Mouse (Mus musculus) hindbrain, postnatal 0 days (tissue): ENCODE measurements around the gene Krt71. TPM values are rescaled to one million over a fixed set of nuclear protein-coding genes. Genes with fewer than 3 reads are reported as not detected.
"Not testable (repeated sequence)": the region's sequence is repeated elsewhere in the genome, so short reads cannot be mapped to it uniquely, and the experiment has no call there.

Experiments
- ATAC-seq: fragments of 200-750 bp; cut with Nextera tagmentation; 2 replicates; pipeline ENCODE4 v1.8.0; 2017; ENCODE audit warnings: mild to moderate bottlenecking, moderate TSS enrichment, moderate library complexity
- DNase-seq: peaks from one replicate; pipeline ENCODE4 v3.0.0-alpha.2; 2015; ENCODE audit warnings: low spot score
- H3K27ac ChIP-seq: fragments of 300-500 bp; sonication (generic); 2 replicates; pipeline ENCODE4 v1.5.1; 2014; ENCODE audit warnings: mild to moderate bottlenecking
- H3K27me3 ChIP-seq: fragments of 300-500 bp; sonication (generic); 2 replicates; pipeline ENCODE4 v1.6.1; 2014; ENCODE audit warnings: low read length, mixed read lengths; ENCODE audit not compliant: insufficient read depth
- H3K36me3 ChIP-seq: fragments of 300-500 bp; sonication (generic); 2 replicates; pipeline ENCODE4 v1.6.1; 2014; ENCODE audit warnings: low read length, mixed read lengths; ENCODE audit not compliant: insufficient read depth
- H3K4me1 ChIP-seq: fragments of 300-500 bp; sonication (generic); 2 replicates; pipeline ENCODE4 v1.6.1; 2014; ENCODE audit warnings: antibody characterized with exemption, low read length, mixed read lengths; ENCODE audit not compliant: insufficient read depth
- H3K4me2 ChIP-seq: fragments of 300-500 bp; sonication (generic); 2 replicates; pipeline ENCODE4 v1.6.1; 2014; ENCODE audit warnings: low read depth, mild to moderate bottlenecking, low read length, moderate library complexity, mixed read lengths
- H3K4me3 ChIP-seq: fragments of 300-500 bp; sonication (generic); 2 replicates; pipeline ENCODE4 v1.5.1; 2014; ENCODE audit warnings: low read length
- H3K9ac ChIP-seq: fragments of 300-500 bp; sonication (generic); replicated peaks from 2 replicates; pipeline ENCODE4 v1.6.1; 2014; ENCODE audit warnings: mild to moderate bottlenecking, low read length, moderate library complexity, mixed read lengths
- H3K9me3 ChIP-seq: fragments of 300-500 bp; sonication (generic); 2 replicates; pipeline ENCODE4 v1.6.1; 2016; ENCODE audit warnings: low read length, mixed read lengths
- CTCF ChIP-seq: IDR thresholded peaks from 2 replicates; pipeline ENCODE4 v1.5.1; 2016; ENCODE audit warnings: antibody characterized with exemption, control low read depth, low read depth
- WGBS: fragments of 180-500 bp; shearing (Covaris S2); extraction: QIAGEN DNeasy Blood & Tissue Kit; methylation state at CpG from one replicate; pipeline ENCODE4 v1.1.7; 2014; 5-methylcytosine and 5-hydroxymethylcytosine counted together
- microRNA-seq, 2 experiments: library from miRNA; unstranded; fragments of <30 nt; microRNA quantifications; one replicate each; pipeline ENCODE4; 2016
- polyA plus RNA-seq: library from polyadenylated mRNA; unstranded; fragments of >200 nt; fragmentation: Nextera tagmentation; extraction: Ambion mirVana; gene quantifications from 2 replicates; pipeline ENCODE4 v1.2.1, GENCODE M21; 2015
- total RNA-seq: library from RNA; depleted of rRNA; stranded (reverse); fragments of >200 nt; gene quantifications from 2 replicates; pipeline ENCODE4 v1.2.3, GENCODE M21; 2014; rRNA removed

Gene Krt71
- total and polyA plus RNA-seq, 2 experiments from 2014 or later: 1.2 to 2.2 TPM

DNA sequence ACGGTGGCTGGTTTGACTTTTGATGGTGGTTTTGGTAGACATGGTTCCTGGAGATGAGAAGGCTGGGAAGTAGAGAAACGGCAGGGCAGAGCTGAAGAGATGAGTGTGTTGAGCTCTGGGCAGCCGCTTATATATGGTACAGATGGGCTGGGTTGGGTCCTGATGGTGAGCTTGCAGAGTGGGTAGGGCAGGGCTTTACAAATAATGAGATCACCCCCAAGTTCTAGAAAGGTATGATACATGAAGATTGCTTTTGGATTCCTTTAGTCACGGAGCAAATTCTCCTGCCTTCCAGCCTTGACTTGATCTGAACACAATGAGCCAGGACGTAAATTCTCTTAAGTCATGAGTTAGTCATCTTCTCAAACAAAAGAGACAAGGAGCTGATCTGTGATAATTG is 48.7 kb downstream of the Krt71 start, which contains the start of gene Krt6a:
Gene Krt6a (minus strand): TSS at position 101 of the 400 bp plus-strand sequence.
- no peak for TF ChIP-seq CTCF
- Histone ChIP-seq H3K27ac (no peak within 1 kb of the TSS), H3K4me1 (no peaks in the 10 kb centered on the region), H3K27me3 (no peaks in the 10 kb centered on the region), H3K9ac (no peak within 1 kb of the TSS), H3K36me3 (no peaks in the 10 kb centered on the region), H3K4me2 (no peak within 1 kb of the TSS), H3K9me3 (no peaks in the 10 kb centered on the region), H3K4me3 (no peak within 1 kb of the TSS)
- no peak for DNase-seq
- ATAC-seq: no peak
- WGBS: 88% methylated on average over 5 of the region's 5 CpGs

DNA sequence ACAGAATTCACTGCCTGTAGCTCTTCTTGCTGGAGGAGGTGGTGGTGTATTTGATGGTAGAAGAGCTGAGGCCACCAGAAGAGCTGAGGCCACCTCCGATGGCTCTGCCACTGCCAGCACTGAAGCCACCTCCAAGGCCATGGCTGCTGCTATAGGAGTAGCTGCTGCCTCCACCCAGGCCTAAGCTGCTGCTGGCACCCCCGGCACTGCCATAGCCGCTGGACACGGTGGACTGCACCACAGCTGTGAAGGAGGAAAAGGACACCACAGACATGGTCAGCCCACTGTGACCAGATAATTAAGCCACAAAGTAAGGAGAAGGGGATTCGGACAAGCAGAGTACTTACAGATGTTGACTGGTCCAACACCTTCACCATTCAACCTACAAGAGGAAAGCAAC is 52.4 kb downstream of the Krt71 start:
- not testable (repeated sequence) for H3K4me1 ChIP-seq, H3K4me2 ChIP-seq, H3K9me3 ChIP-seq, H3K27ac ChIP-seq, H3K27me3 ChIP-seq, H3K4me3 ChIP-seq, H3K36me3 ChIP-seq, ATAC-seq, DNase-seq, H3K9ac ChIP-seq
- 89% methylated on average over 5 of the region's 5 CpGs for WGBS

DNA sequence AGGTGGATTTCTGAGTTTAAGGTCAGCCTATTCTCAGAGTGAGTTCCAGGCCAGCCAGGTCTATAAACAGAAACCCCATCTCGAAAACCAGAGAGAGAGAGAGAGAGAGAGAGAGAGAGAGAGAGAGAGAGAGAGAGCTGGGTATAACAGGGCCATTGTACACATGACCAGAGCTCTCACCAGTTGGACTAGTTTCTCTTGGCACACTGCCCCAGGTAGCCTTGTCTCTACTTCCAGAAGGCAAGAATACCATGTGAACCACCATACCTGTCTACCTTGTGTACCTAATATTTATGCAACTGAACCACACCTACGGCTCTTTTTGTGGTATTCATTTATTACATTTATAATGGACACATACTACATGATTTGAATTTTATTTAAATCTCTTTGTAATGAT is 54.7 kb downstream of the Krt71 start:
- Histone ChIP-seq H3K4me3 (no peak overlapping the region), H3K27me3 (no peaks in the 10 kb centered on the region), H3K9ac (no peak overlapping the region), H3K27ac (no peak overlapping the region), H3K4me2 (no peak overlapping the region), H3K36me3 (no peaks in the 10 kb centered on the region), H3K4me1 (no peaks in the 10 kb centered on the region), H3K9me3 (no peaks in the 10 kb centered on the region)
- WGBS: 72% methylated on average over 2 of the region's 2 CpGs
- ATAC-seq (no peak), DNase-seq (no peak)
- TF ChIP-seq CTCF: no peak

Small RNA genes lying within 50 kb of the gene (microRNA-seq; reads per million reads assigned to microRNA genes)
- gene Gm44323 (0 reads per million in 2 experiments), gene Gm44342 (0 reads per million in 2 experiments)

Other genes starting within 250 kb of the Krt71 start
- gene Gm49425, start 225.8 kb downstream of the Krt71 start, total RNA-seq: not detected in 2 replicates
- not detected in 2 replicates for gene Gm49425, start 225.8 kb downstream of the Krt71 start, polyA plus RNA-seq
- not detected in 2 replicates for gene Krt84, start 210.3 kb downstream of the Krt71 start, total RNA-seq
- not detected in 2 replicates for gene Krt84, start 210.3 kb downstream of the Krt71 start, polyA plus RNA-seq
- not detected in 2 replicates for gene Krt82, start 192.4 kb downstream of the Krt71 start, total RNA-seq
- not detected in 2 replicates for gene Krt82, start 192.4 kb downstream of the Krt71 start, polyA plus RNA-seq
- gene Krt90, start 180.2 kb downstream of the Krt71 start, total RNA-seq: 0.11 TPM in 1 of 2 replicates, not detected in the other
- gene Krt90, start 180.2 kb downstream of the Krt71 start, polyA plus RNA-seq: 0.11 and 0.26 TPM in 2 replicates
- 0.10 and 0.47 TPM in 2 replicates for gene Krt75, start 169.2 kb downstream of the Krt71 start, total RNA-seq
- gene Krt75, start 169.2 kb downstream of the Krt71 start, polyA plus RNA-seq: 0.09 and 0.15 TPM in 2 replicates
- gene Gm5414, start 114.9 kb downstream of the Krt71 start, total RNA-seq: not detected in 2 replicates
- not detected in 2 replicates for gene Gm5414, start 114.9 kb downstream of the Krt71 start, polyA plus RNA-seq
- gene Gm5478, start 95.7 kb downstream of the Krt71 start, total RNA-seq: not detected in 2 replicates
- not detected in 2 replicates for gene Gm5478, start 95.7 kb downstream of the Krt71 start, polyA plus RNA-seq
- gene Krt6b, start 62.8 kb downstream of the Krt71 start, total RNA-seq: not detected in 2 replicates
- gene Krt6b, start 62.8 kb downstream of the Krt71 start, polyA plus RNA-seq: not detected in 2 replicates
- gene Krt6a, start 48.8 kb downstream of the Krt71 start, total RNA-seq: not detected in 2 replicates
- 0.13 TPM in 1 of 2 replicates, not detected in the other for gene Krt6a, start 48.8 kb downstream of the Krt71 start, polyA plus RNA-seq
- not detected in 2 replicates for gene Krt5, start 30.2 kb downstream of the Krt71 start, total RNA-seq
- 0.15 TPM in 1 of 2 replicates, not detected in the other for gene Krt5, start 30.2 kb downstream of the Krt71 start, polyA plus RNA-seq
- 1.9 TPM in 1 of 2 replicates, not detected in the other for gene Krt72, start 43.4 kb upstream of the Krt71 start, total RNA-seq
- 0.44 TPM in 1 of 2 replicates, not detected in the other for gene Krt72, start 43.4 kb upstream of the Krt71 start, polyA plus RNA-seq
- gene Krt73, start 59.2 kb upstream of the Krt71 start, total RNA-seq: 1.5 and 1.7 TPM in 2 replicates
- 2.4 and 2.5 TPM in 2 replicates for gene Krt73, start 59.2 kb upstream of the Krt71 start, polyA plus RNA-seq
- gene Krt2, start 75.1 kb upstream of the Krt71 start, total RNA-seq: 0.37 TPM in 1 of 2 replicates, not detected in the other
- gene Krt2, start 75.1 kb upstream of the Krt71 start, polyA plus RNA-seq: 0.21 and 0.37 TPM in 2 replicates
- gene Krt1, start 107.7 kb upstream of the Krt71 start, total RNA-seq: 7.5 and 13.7 TPM in 2 replicates
- 18.2 and 19.4 TPM in 2 replicates for gene Krt1, start 107.7 kb upstream of the Krt71 start, polyA plus RNA-seq
- 0.22 and 0.68 TPM in 2 replicates for gene Krt77, start 126.6 kb upstream of the Krt71 start, total RNA-seq
- 0.49 and 1.2 TPM in 2 replicates for gene Krt77, start 126.6 kb upstream of the Krt71 start, polyA plus RNA-seq
- 0.05 TPM in 1 of 2 replicates, not detected in the other for gene Krt76, start 149.8 kb upstream of the Krt71 start, total RNA-seq
- gene Krt76, start 149.8 kb upstream of the Krt71 start, polyA plus RNA-seq: 0.08 TPM in 1 of 2 replicates, not detected in the other
- not detected in 2 replicates for gene Krt4, start 181.6 kb upstream of the Krt71 start, total RNA-seq
- gene Krt4, start 181.6 kb upstream of the Krt71 start, polyA plus RNA-seq: not detected in 2 replicates
- 0.21 and 0.65 TPM in 2 replicates for gene Krt79, start 197.2 kb upstream of the Krt71 start, total RNA-seq
- 0.50 and 0.52 TPM in 2 replicates for gene Krt79, start 197.2 kb upstream of the Krt71 start, polyA plus RNA-seq
- not detected in 2 replicates for gene Krt78, start 211.2 kb upstream of the Krt71 start, total RNA-seq
- not detected in 2 replicates for gene Krt78, start 211.2 kb upstream of the Krt71 start, polyA plus RNA-seq